Mouse (Mus musculus) midbrain, embryonic 13.5 days (tissue): ENCODE measurements around the gene Grin1. TPM values are rescaled to one million over a fixed set of nuclear protein-coding genes. Genes with fewer than 3 reads are reported as not detected.

ENCODE experiments used
- ATAC-seq: fragments of 200-750 bp; cut with Nextera tagmentation; 2 replicates; pipeline ENCODE4 v1.8.0; 2017; ENCODE audit warnings: mild to moderate bottlenecking, moderate TSS enrichment, moderate library complexity
- H3K27ac ChIP-seq: fragments of 300-500 bp; sonication (generic); 2 replicates; pipeline ENCODE4 v1.5.1; 2015; ENCODE audit warnings: inconsistent platforms, mild to moderate bottlenecking, moderate library complexity
- H3K27me3 ChIP-seq: fragments of 300-500 bp; sonication (generic); 2 replicates; pipeline ENCODE4 v1.6.1; 2015; ENCODE audit warnings: mild to moderate bottlenecking, inconsistent platforms
- H3K36me3 ChIP-seq: fragments of 300-500 bp; sonication (generic); 2 replicates; pipeline ENCODE4 v1.6.1; 2015; ENCODE audit warnings: mild to moderate bottlenecking, inconsistent platforms
- H3K4me1 ChIP-seq: fragments of 300-500 bp; sonication (generic); replicated peaks from 2 replicates; pipeline ENCODE4 v1.6.1; 2015; ENCODE audit warnings: inconsistent platforms
- H3K4me2 ChIP-seq: fragments of 300-500 bp; sonication (generic); replicated peaks from 2 replicates; pipeline ENCODE4 v1.6.1; 2015; ENCODE audit warnings: moderate library complexity, mild to moderate bottlenecking, inconsistent platforms
- H3K4me3 ChIP-seq: fragments of 300-500 bp; sonication (generic); replicated peaks from 2 replicates; pipeline ENCODE4 v1.5.1; 2015; ENCODE audit warnings: mild to moderate bottlenecking, inconsistent platforms
- H3K9ac ChIP-seq: fragments of 300-500 bp; sonication (generic); replicated peaks from 2 replicates; pipeline ENCODE4 v1.6.1; 2015; ENCODE audit warnings: mild to moderate bottlenecking, inconsistent platforms
- H3K9me3 ChIP-seq: fragments of 300-500 bp; sonication (generic); 2 replicates; pipeline ENCODE4 v1.6.1; 2016; ENCODE audit warnings: mild to moderate bottlenecking, inconsistent platforms
- WGBS: fragments of 180-500 bp; shearing (Covaris S2); methylation state at CpG from one replicate; pipeline ENCODE4 v1.1.7; 2015; 5-methylcytosine and 5-hydroxymethylcytosine counted together
- polyA plus RNA-seq: library from polyadenylated mRNA; unstranded; fragments of >200 nt; fragmentation: Nextera tagmentation; extraction: Ambion mirVana; gene quantifications from 2 replicates; pipeline ENCODE4 v1.2.1, GENCODE M21; 2015

The Grin1 gene
- polyA plus RNA-seq, 1 experiment from 2014 or later: 19.0 TPM

- Histone ChIP-seq H3K4me1 (peaks cover 35% of the 10 kb centered on the region), H3K9ac (peak overlapping the region; percentile 78), H3K9me3 (no peaks in the 10 kb centered on the region), H3K36me3 (peaks cover 19% of the 10 kb centered on the region), H3K27ac (peak overlapping the region; percentile 54), H3K27me3 (peaks cover 21% of the 10 kb centered on the region), H3K4me2 (peak overlapping the region; percentile 71), H3K4me3 (peak overlapping the region; percentile 56)
- 19% methylated on average over 6 of the region's 6 CpGs for WGBS
- peak; percentile 43 for ATAC-seq
Observed at GRCm38 (mm10) chr2:25241438-25241775, 77.6 kb downstream of the Grin1 start.

Other genes starting within 250 kb of the Grin1 start
- gene Entpd8, start 238.9 kb downstream of the Grin1 start, polyA plus RNA-seq: not detected in 2 replicates
- gene Noxa1, start 224.0 kb downstream of the Grin1 start, polyA plus RNA-seq: 0.16 TPM in 1 of 2 replicates, not detected in the other
- 26.8 and 33.9 TPM in 2 replicates for gene Nrarp, start 138.4 kb downstream of the Grin1 start, polyA plus RNA-seq
- gene Tor4a, start 122.3 kb downstream of the Grin1 start, polyA plus RNA-seq: 1.1 and 1.2 TPM in 2 replicates
- gene Nelfb, start 107.7 kb downstream of the Grin1 start, polyA plus RNA-seq: 113 and 117 TPM in 2 replicates
- gene Stpg3, start 104.5 kb downstream of the Grin1 start, polyA plus RNA-seq: not detected in 2 replicates
- 0.89 TPM in 1 of 2 replicates, not detected in the other for gene Fam166a, start 100.4 kb downstream of the Grin1 start, polyA plus RNA-seq
- gene Tubb4b, start 94.5 kb downstream of the Grin1 start, polyA plus RNA-seq: 362 and 392 TPM in 2 replicates
- gene Slc34a3, start 84.8 kb downstream of the Grin1 start, polyA plus RNA-seq: not detected in 2 replicates
- gene Rnf224, start 82.4 kb downstream of the Grin1 start, polyA plus RNA-seq: not detected in 2 replicates
- gene Rnf208, start 76.9 kb downstream of the Grin1 start, polyA plus RNA-seq: 64.5 and 73.2 TPM in 2 replicates
- gene Cysrt1, start 76.7 kb downstream of the Grin1 start, polyA plus RNA-seq: not detected in 2 replicates
- 4.9 and 5.1 TPM in 2 replicates for gene AL732309.1, start 72.3 kb downstream of the Grin1 start, polyA plus RNA-seq
- 18.6 and 19.6 TPM in 2 replicates for gene Tmem203, start 63.7 kb downstream of the Grin1 start, polyA plus RNA-seq
- 11.4 and 13.3 TPM in 2 replicates for gene Tprn, start 56.6 kb downstream of the Grin1 start, polyA plus RNA-seq
- 205 and 216 TPM in 2 replicates for gene Ssna1, start 46.7 kb downstream of the Grin1 start, polyA plus RNA-seq
- gene Anapc2, start 46.7 kb downstream of the Grin1 start, polyA plus RNA-seq: 147 and 149 TPM in 2 replicates
- gene Tmem210, start 31.0 kb downstream of the Grin1 start, polyA plus RNA-seq: not detected in 2 replicates
- 0.27 TPM in 1 of 2 replicates, not detected in the other for gene Lrrc26, start 29.3 kb downstream of the Grin1 start, polyA plus RNA-seq
- gene Man1b1, start 13.2 kb upstream of the Grin1 start, polyA plus RNA-seq: 60.0 and 66.4 TPM in 2 replicates
- gene Dpp7, start 37.2 kb upstream of the Grin1 start, polyA plus RNA-seq: 19.9 and 23.7 TPM in 2 replicates
- gene Uap1l1, start 46.5 kb upstream of the Grin1 start, polyA plus RNA-seq: 3.9 and 4.4 TPM in 2 replicates
- gene Sapcd2, start 53.1 kb upstream of the Grin1 start, polyA plus RNA-seq: 23.1 and 25.5 TPM in 2 replicates
- 0.62 and 1.0 TPM in 2 replicates for gene Entpd2, start 76.7 kb upstream of the Grin1 start, polyA plus RNA-seq
- 380 and 389 TPM in 2 replicates for gene Npdc1, start 80.2 kb upstream of the Grin1 start, polyA plus RNA-seq
- gene Fut7, start 104.1 kb upstream of the Grin1 start, polyA plus RNA-seq: 0.49 TPM in 1 of 2 replicates, not detected in the other
- gene Abca2, start 109.5 kb upstream of the Grin1 start, polyA plus RNA-seq: 10.2 and 11.1 TPM in 2 replicates
- 2.7 and 4.0 TPM in 2 replicates for gene Clic3, start 137.7 kb upstream of the Grin1 start, polyA plus RNA-seq
- 85.7 and 92.1 TPM in 2 replicates for gene Paxx, start 141.9 kb upstream of the Grin1 start, polyA plus RNA-seq
- 48.6 and 80.5 TPM in 2 replicates for gene Ptgds, start 150.9 kb upstream of the Grin1 start, polyA plus RNA-seq
- not detected in 2 replicates for gene Lcn12, start 174.7 kb upstream of the Grin1 start, polyA plus RNA-seq
- gene Fbxw5, start 181.6 kb upstream of the Grin1 start, polyA plus RNA-seq: 120 and 122 TPM in 2 replicates
- gene C8g, start 182.5 kb upstream of the Grin1 start, polyA plus RNA-seq: 5.6 and 7.2 TPM in 2 replicates
- 22.9 and 24.1 TPM in 2 replicates for gene Traf2, start 227.8 kb upstream of the Grin1 start, polyA plus RNA-seq
- 387 and 406 TPM in 2 replicates for gene Edf1, start 238.7 kb upstream of the Grin1 start, polyA plus RNA-seq